Mouse (Mus musculus) kidney, adult 2 months (tissue): ENCODE measurements around the gene Tdrkh.

ENCODE experiments used
- CTCF ChIP-seq: fragments of 200-500 bp; conservative IDR thresholded peaks from 2 replicates; pipeline ENCODE4 v1.5.1; 2011; ENCODE audit warnings: low read depth, mild to moderate bottlenecking, control low read depth, low read length, moderate library complexity, mixed read lengths; ENCODE audit not compliant: insufficient read depth, insufficient read length
- POLR2A ChIP-seq: fragments of 200-500 bp; IDR thresholded peaks from one replicate; pipeline ENCODE4 v1.6.1; 2011; ENCODE audit warnings: low read depth, low read length, control low read depth

DNA sequence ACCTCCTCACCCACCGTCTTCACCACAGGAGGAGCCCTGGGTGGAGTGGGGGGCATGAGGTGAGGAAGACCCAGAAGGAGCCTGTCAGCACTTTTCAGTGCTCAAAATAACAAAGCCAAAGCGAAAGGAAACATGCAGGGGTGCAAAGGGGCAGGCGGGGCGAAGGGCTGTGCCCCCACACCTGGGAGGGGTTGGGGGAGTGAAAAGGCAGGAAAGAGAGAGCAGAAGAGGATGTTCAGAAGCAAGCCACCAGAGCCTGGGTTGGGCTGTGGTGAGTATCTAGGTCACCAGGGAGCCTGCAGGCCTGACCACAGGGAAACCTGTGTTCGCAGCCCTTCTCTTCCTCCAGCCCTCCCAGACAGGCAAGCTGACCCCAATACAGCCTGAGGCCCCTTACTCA is 25.0 kb upstream of the Tdrkh start:
- TF ChIP-seq CTCF (no peak), POLR2A (no peak)
